Mouse (Mus musculus) brain, adult 10 weeks (tissue): ENCODE measurements around the gene Olfr319. TPM values are rescaled to one million over a fixed set of nuclear protein-coding genes. Genes with fewer than 3 reads are reported as not detected.

Experiments used
- polyA plus RNA-seq: library from polyadenylated mRNA; stranded (reverse); fragments of 350-450 nt; fragmentation: Illumina TruSeq; extraction: RNeasy Lipid Tissue Mini Kit (QIAGEN cat#74804); gene quantifications from one replicate; pipeline ENCODE4 v1.2.3, GENCODE M21; 2015; ENCODE audit warnings: low read depth, low replicate concordance

The Olfr319 gene
- polyA plus RNA-seq = not detected

DNA sequence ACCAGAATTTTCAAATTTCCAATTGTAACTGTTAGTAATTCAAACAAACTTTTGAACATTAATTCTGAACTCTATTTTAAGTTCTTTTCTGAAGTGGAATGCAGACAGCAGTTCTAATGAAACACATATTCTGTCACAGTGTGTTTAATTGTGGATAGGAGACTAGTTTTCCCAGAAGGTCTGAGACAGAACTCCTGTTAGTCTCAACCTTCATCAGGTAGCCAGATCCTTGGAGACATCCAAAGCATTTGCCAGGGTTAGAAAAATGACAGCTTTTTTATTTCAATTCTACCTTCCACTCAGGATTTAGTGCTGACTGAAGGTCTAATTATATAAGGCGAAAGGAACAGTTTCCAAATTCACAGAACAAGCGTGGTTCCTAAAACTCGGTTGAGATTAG lies at the start of gene Olfr319:
TSS of gene Olfr319 (plus strand) at position 301 of the 400 bp plus-strand sequence.

DNA sequence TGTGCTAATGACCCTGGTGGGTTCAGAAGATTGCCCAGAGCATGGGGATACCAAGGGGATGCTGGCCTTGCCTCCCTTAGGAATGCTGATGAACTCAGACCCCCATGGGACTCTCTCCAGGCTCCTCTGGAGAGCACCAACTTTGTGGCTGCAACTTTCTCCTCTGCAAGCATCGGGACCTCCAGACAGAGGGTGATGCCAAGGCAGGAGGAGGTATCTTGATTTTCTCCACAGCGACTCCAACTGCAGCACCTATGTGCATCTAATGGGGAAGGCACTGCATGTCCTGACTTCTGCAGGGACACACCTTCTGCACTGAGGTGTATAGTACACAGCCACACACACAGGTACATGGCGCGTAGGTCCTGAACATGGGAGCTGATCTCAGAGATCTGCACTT lies 40.4 kb upstream of the Olfr319 start, which contains the start of gene Olfr322:
TSS of gene Olfr322 (plus strand) at position 187 of the 400 bp plus-strand sequence.

DNA sequence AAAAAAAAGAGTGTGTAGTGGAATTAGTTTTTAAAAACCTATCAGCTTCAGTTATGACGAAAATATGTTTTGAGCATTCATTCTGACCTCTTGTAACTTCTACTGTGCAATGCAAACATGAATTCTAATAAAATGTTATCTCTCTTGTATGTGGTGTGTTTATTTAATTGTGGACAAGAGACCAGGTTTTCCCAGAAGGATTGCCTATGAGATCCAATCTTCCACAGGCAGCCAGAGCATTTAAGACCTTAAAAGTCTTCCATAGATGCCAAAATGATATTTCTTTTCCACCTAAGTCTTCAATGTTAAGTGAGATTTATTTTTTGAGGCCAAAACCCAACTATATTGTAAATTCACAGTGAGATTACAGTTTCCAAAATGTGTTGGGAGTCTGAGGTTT lies 18.2 kb upstream of the Olfr319 start, which contains the start of gene Olfr320:
TSS of gene Olfr320 (plus strand) at position 301 of the 400 bp plus-strand sequence.

DNA sequence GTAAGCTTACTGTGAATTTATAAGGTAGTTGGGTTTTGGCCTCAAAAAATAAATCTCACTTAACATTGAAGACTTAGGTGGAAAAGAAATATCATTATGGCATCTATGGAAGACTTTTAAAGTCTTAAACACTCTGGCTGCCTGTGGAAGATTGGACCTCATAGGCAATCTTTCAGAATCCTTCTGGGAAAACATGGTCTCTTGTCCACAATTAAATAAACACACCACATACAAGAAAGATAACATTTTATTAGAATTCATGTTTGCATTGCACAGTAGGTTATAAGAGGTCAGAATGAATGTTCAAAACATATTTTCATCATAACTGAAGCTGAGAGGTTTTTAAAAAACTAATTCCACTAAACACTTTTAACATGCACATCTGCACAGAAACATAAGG lies 25.0 kb downstream of the Olfr319 start, which contains the start of gene Olfr318:
TSS of gene Olfr318 (minus strand) at position 101 of the 400 bp plus-strand sequence.

DNA sequence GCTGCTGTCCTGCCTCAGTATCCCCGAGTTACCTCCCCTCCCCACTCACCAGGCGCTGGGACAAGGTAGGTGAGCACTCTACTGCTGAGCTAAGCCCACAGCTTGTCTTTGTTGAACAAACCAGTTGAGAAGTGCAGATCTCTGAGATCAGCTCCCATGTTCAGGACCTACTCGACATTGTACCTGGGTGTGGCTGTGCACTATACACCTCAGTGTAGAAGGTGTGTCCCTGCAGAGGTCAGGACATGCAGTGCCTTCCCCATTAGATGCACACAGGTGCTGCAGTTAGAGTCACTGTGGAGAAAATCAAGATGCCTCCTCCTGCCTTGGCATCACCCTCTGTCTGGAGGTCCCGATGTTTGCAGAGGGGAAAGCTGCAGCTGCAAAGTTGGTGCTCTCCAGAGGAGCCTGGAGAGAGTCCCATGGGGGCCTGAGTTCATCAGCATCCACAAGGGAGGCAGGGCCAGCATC lies 39.9 kb downstream of the Olfr319 start, which contains the start of gene Olfr317:
TSS of gene Olfr317 (minus strand) at position 421 of the 471 bp plus-strand sequence.

DNA sequence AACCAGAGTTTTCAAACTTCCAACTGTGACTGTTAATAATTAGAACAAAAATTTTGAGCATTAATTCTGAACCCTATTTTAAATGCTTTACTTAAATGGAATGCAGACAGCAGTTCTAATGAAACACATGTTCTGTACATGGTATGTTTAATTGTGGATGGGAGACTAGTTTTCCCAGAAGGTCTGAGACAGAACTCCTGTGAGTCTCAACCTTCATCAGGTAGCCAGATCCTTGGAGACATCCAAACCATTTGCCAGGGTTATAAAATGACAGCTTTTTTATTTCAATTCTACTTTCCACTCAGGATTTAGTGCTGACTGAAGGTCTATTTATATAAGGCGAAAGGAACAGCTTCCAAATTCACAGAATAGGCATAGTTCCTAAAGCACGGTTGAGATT lies 53.5 kb downstream of the Olfr319 start, which contains the start of gene Olfr316:
TSS of gene Olfr316 (plus strand) at position 301 of the 400 bp plus-strand sequence.

Other genes with a start within 250 kb of the Olfr319 start
- not detected for gene Lypd9, start 246.2 kb upstream of the Olfr319 start, polyA plus RNA-seq
- gene Olfr30, start 236.9 kb upstream of the Olfr319 start, polyA plus RNA-seq = not detected
- not detected for gene Olfr332, start 206.6 kb upstream of the Olfr319 start, polyA plus RNA-seq
- gene Olfr331, start 196.6 kb upstream of the Olfr319 start, polyA plus RNA-seq = not detected
- gene Olfr330, start 164.3 kb upstream of the Olfr319 start, polyA plus RNA-seq = not detected
- gene Olfr329-ps, start 152.7 kb upstream of the Olfr319 start, polyA plus RNA-seq = not detected
- gene Olfr328, start 143.5 kb upstream of the Olfr319 start, polyA plus RNA-seq = not detected
- gene Olfr224, start 128.6 kb upstream of the Olfr319 start, polyA plus RNA-seq = not detected
- not detected for gene Olfr325, start 121.4 kb upstream of the Olfr319 start, polyA plus RNA-seq
- not detected for gene Olfr324, start 104.0 kb upstream of the Olfr319 start, polyA plus RNA-seq
- gene 2210407C18Rik, start 83.1 kb upstream of the Olfr319 start, polyA plus RNA-seq = not detected
- not detected for gene Olfr323, start 68.7 kb upstream of the Olfr319 start, polyA plus RNA-seq
- gene Trim58, start 58.7 kb upstream of the Olfr319 start, polyA plus RNA-seq = not detected
- gene Olfr322, start 40.4 kb upstream of the Olfr319 start, polyA plus RNA-seq = not detected
- gene Olfr320, start 18.1 kb upstream of the Olfr319 start, polyA plus RNA-seq = not detected
- not detected for gene Olfr318, start 24.9 kb downstream of the Olfr319 start, polyA plus RNA-seq
- not detected for gene Olfr317, start 40.0 kb downstream of the Olfr319 start, polyA plus RNA-seq
- 1.3 TPM for gene Olfr316, start 53.6 kb downstream of the Olfr319 start, polyA plus RNA-seq
- not detected for gene Olfr315, start 74.0 kb downstream of the Olfr319 start, polyA plus RNA-seq
- not detected for gene Olfr314, start 83.8 kb downstream of the Olfr319 start, polyA plus RNA-seq
- 10.0 TPM for gene Fam183b, start 102.8 kb downstream of the Olfr319 start, polyA plus RNA-seq
- not detected for gene Olfr313, start 115.8 kb downstream of the Olfr319 start, polyA plus RNA-seq
- not detected for gene Olfr312, start 130.1 kb downstream of the Olfr319 start, polyA plus RNA-seq
- gene Olfr311, start 140.1 kb downstream of the Olfr319 start, polyA plus RNA-seq = not detected
- gene Gm12258, start 148.0 kb downstream of the Olfr319 start, polyA plus RNA-seq = 18.0 TPM
- 7.1 TPM for gene 2810021J22Rik, start 168.1 kb downstream of the Olfr319 start, polyA plus RNA-seq
- gene Zfp39, start 205.1 kb downstream of the Olfr319 start, polyA plus RNA-seq = 5.3 TPM
- gene Btnl10, start 218.7 kb downstream of the Olfr319 start, polyA plus RNA-seq = not detected
- gene Rnf187, start 239.8 kb downstream of the Olfr319 start, polyA plus RNA-seq = 331 TPM
- gene Hist3h2ba, start 249.8 kb downstream of the Olfr319 start, polyA plus RNA-seq = 67.2 TPM